Mouse (Mus musculus) thymus, postnatal 36 days (tissue): ENCODE data around the gene Dach1.

Experiments used
- DNase-seq, 2 experiments: peaks; one replicate each; pipeline ENCODE4 v3.0.0; 2022; ENCODE audit warnings: mixed read lengths in 2 of 2

Dach1 gene

DNA sequence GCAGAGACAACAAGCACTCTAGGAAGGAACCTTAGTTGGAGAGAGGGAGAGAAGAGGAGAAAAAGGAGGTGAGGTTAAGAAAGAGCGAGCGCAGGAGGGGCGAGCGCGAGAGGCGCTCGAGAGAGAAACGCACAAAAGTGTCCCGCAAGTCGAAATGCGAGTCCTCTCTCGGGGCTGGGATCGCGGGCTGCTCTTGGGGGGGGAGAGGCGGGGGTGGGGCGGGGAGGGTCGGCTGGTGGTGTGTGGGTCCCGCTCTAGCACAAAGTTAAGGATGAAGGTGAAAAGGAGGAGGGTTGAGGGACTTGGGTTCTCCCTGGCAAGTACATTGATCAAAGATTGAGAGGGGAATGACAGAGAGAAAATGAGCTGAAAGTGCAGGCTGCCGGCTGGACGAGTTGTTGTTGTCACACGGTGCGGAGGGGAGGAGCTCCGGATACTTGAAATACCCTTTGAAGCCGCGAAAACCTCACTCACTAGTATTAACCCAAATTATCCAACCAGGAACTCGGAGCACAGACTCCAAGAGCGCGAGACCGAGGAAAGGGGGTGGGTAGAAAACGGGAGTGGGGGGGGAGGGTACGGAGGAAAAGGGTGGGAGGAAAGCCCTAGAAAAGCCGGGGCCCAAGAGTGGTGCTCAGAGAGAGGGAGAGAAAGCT is at the start of gene Dach1:
Dach1 (minus strand) TSS at position 345 of the 656 bp plus-strand sequence.
- peak; percentile 5 to 6 for DNase-seq

DNA sequence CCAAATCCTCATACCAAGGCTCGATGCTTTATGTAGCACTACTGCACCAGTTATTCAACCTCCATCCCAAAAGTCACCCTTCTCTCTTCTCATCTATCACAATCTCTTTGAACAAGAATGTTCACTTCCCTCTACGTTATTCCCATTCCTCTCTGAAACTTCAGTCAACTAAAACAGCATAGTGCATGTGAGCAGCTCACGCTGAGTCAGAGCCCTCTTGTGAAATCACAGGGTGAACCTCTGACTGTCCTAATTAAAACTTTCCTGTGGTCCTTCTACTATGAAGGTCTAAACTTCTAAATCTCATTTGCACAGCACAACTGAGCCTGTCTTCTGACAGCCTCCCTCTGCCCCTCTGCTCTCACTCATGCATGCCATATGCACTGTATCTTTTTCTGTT is 30.5 kb upstream of the Dach1 start:
- no peak for DNase-seq

DNA sequence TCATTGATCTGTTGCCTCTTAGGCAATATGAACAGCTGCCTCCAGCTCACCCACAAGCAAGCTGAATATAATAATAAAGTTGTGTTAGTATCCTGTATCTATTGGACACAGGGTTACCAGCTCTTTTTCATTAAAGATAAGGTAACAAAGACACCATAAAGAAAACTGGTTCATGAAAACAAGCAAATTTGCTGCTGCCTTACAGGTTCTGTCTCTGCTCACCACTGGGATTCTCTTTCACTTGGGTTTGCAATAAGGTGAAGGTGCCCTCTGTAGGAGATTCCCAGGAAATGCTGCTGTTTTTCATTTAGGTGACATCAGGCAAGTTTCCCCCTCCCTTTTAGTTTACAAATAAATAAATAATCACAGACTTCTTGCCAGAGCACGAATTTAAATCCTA is 12.0 kb upstream of the Dach1 start:
- DNase-seq: no peak

DNA sequence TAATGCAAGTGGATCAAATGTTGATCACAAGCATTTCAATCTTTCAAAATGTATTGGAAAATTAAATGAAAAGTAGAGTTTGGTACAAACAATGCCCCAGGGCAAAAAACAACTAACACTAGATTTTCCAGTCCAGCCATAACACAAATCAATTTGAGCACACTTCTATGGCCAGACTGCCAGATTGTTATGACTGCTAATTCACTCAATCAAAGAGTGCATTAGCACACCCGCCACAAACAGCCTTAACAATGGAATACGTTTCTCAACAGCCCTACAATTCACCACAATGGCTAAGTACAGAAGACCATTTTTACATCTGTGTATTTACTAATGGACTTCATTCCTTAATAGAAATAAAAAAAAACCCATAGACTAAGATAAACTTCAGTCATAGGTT is 4.3 kb upstream of the Dach1 start:
- no peak for DNase-seq

DNA sequence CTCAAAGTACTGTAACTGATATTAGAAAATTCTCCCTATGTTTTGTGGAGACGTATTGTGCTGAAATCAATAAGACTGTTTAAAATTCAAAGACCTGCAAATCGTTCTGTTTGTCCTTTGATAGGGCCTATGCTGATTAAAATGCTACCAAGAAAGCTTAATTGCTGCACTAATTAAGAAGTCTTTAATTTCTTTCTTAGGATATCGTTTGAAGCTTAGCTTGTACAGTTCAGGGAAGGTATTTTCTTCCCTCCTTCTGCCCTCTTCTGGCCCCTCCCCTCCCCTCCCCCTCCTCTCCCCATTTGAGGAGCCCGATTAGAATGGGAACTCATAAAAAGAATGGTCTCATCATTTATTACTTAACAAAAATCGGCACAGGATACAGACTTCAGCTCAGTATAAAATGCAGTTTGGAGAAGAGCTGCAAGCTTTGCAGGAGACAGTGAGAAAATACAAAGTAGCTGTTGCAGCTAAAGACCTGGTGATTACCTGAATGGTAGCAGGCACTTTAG is 2.9 kb upstream of the Dach1 start:
- DNase-seq: no peak

DNA sequence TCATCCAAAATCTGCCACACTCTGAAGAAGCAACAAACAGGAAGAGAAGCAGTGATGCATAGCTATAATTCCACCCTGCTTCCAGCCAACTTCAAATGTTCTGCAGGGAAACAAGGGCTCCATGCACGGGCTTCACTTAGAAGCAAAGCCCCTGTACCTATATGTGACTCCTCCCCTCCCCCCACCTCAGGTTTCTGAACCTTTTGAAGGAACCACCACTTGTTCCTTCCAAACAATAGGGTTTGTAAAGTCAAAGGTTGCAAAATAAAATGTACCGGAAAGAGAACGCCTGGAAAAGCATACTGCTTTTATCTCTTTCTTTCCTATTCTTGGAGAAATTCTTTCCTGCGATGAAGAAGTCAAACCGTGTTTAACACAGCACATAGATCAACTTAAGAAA is 2.3 kb upstream of the Dach1 start:
- no peak for DNase-seq

DNA sequence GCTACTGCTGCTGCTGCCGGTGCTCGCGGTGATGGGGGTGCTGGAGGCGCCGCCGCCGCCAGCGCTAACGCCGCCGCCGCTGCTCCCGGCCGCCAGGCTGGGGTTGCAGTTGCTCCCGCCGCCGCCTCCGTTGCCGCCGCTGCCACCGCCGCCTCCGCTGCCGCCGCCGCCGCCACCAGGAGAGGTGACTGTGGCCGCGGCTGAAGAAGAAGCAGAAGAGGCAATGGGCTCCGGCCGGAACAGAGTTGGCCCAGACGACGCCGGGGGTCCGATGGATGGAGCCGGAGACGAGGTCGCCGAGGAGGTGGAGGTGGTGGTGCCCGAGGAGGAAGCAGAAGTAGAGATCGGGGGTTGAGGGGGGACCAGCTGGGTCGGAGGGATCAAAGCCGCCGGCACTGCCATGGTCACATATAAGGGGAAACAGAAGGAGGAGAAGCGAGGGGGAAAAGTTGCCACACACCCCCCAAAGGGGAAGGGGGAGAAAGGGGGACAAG is 610 bp downstream of the Dach1 start:
- peak; percentile 18 to 23 for DNase-seq

DNA sequence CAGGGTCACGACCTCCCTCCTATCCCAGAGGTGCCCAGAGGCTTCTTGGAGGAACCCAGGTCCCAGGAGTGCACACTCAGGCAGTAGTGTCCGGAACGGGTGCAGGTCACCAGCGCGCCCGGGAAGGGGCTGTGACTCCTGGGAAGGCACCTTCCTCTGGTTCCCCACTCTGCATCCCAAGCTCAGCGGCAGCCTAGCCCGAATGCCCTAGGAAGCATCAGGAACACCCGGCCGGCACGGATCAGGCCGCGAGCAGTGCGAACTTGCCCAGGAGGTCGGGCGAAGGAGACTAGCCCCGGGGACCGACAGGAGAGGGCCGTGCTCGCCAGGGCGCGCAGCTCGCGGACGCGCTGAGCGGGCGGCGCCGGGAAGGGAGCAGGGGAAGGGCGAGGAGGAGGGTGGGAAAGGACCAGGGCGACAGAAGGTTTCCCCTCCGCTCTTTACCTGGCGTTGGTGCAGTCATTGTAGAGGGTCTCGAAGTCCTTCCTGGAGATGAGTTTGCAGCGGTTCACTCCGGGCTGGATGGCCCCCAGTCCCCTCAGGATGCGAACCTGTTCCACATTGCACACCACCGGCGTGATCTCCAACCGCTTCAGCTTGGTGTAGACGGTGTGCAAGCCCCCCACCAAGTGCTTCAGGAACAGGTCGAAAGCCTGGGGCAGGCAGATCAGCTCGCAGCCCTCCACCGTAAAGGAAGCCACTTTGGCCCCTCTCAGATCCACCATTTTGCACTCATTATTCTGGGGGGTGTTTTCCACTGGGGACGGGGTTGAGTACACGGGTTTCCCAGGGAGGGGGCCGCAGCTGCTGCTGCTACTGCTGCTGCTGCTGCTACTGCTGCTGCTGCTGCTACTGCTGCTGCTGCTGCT is 1.3 kb downstream of the Dach1 start:
- DNase-seq: peak; percentile 6 to 9

DNA sequence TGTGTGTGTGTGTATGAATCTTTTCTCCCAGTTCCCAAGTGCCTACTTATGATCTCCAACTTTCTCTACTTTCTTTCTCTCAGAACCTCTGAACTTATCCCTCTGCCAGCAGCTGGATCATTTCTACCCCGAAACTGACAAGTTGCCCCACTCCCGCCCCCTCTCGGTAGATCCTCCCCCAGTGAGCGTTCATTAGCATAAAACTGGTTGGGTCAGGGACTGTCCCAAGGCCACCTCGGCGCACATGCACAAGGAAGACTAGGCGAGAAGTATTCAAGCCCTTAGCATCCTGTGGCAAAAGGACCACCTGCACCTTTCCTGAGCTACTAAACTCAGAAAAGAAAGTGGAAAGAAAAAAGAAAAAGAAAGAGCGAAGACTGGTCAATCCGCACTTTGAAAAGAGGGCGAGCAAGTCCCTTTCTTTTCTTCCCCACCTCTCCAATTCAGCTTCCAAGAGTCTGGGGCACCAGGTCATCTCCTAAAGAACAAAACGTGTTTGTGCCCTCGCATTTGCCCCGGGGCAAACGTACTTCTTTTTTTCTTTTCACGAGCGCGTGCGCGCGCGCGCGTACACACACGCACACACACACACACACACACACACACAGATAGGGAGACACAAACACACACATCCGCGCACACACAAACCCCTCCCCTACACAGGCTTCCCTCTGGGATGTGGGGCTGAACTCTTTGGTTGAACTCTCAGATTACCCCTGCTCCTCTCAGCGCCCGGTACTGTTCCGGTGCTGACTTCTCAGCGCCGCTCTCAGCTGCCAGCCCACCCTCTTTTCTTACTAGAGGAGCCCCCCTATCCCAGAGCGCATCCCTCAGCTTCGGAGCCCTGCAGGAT is 2.2 kb downstream of the Dach1 start:
- DNase-seq: peak; percentile 4 to 5

DNA sequence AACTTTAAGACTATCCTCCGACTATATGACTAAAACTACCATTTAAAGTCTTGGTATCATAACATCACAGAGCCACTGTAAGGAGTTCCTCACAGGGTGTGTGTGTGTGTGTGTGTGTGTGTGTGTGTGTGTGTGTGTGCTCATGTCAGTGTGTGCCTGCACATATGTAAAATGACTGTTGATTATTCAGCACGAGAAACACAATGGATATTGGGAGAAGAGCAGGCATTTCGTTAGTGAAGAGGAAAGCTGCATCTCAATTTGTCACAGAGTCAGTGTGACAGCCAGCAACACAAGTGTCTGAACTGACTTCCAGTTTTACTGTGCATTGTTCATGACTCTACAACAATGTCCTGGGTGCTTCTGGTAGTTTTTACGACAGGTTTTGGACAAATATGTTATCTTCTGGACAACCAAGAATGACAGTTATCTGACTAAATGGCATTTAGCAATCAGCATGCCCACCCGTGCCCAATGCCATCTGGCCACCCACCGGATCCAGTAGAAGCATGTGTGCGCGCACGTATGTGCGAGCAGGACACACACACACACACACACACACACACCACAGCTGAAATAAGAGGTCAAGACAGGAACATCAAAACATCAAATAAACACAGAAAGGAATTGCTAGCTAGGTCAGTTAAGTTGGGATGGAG is 3.1 kb downstream of the Dach1 start:
- DNase-seq: no peak

DNA sequence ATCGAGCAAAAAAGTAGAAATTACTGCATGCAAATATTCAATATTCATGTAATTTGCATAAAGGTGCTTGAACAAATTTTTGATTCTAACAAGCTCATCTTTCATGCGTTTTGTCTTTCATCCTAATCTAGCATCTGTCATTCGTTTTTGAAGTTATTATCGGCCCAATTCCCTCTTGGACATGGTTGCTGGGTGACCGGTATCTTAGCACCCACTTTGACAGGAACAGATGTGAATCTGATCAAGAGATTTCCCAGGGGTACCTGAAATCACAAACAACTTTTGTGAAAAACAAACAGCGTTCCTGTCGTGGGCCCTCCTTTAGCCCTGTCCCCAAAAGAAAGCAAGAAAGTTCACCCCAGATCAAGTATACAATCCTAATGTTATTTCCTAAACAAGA is 12.8 kb downstream of the Dach1 start:
- no peak for DNase-seq

DNA sequence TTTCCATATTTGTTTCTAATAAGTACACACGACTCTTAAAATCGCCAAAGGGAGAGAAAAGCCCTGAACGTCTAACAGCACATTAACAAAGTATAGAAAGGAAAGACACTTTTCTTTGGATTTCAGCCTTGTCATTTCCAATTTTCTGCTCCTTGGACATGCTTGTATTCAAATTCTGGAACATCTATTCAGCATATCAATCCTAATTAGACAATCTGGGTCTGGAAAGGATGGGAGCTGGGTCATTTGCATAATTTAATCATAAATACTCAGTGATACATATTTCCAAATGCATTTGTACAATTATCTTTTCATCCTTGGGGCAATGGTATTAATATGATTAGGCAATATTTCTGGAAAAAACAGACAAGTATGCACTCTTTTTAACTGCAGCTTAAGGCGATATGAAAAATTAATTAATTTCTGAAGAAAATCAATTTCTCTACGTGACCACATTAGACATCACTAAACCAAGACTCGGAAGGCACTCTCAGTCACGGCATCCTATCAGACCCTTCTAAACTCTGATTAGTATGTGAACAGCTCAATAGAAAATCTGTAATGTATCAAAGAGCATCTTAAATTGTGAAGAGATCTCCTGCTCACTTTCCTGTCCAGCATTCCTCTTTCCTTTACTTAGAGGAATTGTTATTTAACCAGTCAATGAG is 13.7 kb downstream of the Dach1 start:
- no peak for DNase-seq

DNA sequence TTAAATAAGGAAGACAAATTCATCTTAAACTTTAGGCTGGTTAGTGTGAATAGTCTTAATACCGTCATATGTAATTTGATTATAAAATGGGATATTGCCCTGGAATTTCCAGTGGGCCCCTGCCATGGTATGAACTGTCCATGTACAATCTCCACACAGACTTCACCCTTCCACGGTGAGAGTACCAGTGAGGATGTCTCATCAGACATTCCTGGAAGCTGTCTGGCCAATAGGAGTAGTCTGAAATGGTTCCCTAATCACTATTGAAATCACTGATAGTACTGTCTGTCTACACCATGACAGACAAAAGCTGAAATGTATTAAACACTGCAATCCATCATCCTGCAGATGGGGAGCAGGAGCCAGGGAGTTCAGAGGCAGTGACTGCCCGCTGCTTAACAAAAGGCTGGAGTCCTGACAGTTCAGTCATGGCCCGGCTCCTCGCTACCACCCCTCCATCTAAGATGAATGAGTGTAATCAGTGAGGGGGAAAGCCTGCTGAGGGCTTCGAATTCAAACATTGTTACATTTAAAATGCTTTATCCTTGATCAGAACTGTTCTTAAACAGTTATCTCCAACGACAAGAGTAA is 14.6 kb downstream of the Dach1 start:
- no peak for DNase-seq

DNA sequence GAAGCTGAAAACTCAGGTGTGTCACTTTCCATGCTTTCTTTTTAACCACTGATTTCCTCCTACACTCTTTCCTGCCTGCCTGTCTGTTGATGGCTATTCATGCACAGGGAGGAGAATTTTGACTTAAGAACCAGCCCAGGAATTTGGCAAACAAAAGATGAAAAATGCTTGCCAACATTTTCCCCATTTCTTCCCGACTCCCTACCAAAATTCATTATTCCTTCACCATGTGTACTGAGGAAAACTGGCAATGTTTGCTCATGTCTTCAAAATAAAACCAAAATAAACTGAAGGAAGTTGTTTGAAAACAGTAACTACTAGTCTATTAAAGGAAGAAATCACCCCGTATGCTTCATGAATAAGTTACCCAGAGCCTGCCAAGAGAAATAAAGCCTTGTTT is 27.8 kb downstream of the Dach1 start:
- no peak for DNase-seq

DNA sequence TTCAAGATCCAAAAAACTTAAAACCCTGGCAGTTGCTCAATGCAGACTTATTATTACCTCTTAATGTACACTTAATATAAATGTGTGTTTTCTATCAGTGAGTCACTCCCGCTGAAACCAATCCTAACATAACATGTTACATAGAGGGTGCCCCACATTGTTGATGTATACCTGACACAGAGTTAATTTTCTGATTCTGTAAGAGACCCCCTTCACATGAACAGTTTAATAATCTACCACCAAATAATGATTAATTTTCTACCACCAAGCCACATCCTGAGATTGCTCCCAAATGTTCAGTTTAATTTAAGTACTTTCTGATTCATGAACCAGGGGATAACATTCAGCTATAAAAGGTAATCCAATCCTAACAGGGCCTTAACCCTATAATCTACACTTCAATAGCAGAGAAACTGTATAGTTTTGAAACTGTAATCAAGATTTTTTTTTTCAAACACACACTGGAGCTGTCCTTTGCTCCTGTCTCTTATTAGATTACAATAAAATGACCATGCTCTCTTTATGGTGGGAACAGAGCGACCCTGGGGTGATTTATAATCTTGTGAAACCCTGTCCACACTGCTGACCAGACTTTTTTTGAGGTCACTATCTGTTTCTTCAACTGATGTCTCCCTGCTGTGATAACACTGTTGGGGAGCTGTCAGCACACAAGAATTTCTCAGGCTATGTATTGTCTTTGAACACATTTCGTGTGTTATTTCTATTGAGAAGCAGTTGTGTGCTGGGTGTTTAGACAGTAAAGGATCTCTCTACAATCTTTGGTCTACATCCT is 30.5 kb downstream of the Dach1 start:
- no peak for DNase-seq

DNA sequence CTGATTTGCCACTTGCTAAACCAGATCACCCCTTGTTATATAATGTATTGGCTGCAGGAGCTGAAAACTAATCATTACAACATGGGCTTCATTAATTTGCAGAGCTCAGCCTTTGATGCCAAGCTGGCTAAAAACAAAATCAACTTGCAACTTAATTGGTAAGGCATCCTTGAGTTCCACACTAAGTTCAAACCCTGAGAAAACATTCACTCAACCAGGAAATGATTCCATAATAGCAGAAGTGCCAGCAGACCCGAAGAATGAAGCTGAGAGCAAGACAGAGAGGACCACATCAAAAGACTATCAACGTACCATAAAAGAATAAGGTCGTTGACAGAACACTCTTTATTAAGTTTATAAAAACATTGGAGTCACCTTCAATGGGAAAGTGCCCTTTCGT is 35.0 kb downstream of the Dach1 start:
- no peak for DNase-seq

DNA sequence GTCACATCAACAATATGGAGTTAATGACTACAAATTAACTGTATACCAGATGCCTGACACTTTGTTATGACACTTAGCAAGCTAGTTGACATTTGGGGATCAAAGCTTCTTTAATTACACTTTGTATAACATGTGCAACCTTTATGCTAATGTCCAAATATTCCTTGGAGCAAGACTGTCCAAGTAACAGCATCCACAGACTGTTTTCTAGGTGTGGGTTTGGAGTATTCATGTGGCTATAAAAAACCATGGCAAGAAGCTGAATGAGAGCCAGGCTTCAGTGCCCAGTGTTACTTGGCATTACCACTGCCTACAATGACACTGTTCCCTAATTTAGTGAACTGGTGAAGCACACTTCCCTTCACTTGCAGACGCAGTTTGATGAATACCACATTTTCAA is 46.5 kb downstream of the Dach1 start:
- DNase-seq: no peak

DNA sequence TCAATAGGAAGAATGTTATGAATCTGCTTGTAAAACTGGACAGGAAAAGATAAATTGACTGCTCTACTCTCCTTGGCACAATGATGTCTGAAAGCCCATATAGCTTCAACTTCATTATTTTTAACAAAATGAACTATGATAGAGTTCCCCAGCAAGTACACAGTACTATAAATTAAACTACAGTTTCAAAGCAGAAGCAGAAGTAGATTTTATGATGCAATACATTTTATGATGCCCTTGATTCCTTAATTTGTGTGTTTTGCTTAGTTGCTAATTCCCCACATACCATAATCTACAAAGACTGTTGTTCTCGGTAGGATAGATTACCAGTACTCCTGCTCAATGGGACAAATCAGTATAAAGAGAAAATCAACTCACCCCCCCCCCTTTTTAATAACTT is 52.9 kb downstream of the Dach1 start:
- DNase-seq: no peak

DNA sequence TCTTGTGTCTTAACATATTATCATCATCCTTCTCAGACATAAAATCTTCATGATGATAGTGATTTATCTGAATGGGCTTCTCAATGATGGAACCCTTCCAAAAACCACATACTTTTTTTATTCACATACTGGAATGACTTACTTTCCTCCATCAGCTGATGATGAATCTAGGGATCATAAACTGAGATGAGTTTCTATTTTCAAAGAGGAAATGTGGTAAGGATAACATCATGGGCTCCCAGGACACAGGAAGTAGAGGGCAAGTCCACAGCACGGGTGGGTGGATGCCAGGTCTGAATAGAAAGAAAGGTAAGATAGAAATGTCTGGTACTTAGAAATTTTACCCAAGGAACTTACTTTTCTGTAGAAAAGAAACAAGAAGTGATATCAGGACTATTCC is 56.5 kb downstream of the Dach1 start:
- DNase-seq: no peak

DNA sequence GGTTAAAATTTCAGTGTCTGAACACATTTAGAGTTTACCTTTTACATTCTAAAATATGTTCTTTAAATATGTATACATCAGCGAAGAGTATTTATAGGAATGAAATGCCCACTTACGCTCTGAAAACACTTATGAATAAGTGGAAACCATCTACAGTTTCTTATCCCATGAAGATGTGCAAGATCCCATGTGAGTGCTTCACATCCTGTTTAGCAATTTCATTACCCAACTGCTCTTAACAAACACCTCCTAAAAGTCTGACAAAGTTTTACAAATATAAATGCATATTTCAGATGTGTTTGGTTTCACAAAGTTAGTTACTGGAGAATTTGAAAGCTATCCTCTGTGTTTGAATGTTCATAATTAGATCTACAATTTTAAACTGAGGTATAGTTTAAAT is 59.6 kb downstream of the Dach1 start:
- no peak for DNase-seq

DNA sequence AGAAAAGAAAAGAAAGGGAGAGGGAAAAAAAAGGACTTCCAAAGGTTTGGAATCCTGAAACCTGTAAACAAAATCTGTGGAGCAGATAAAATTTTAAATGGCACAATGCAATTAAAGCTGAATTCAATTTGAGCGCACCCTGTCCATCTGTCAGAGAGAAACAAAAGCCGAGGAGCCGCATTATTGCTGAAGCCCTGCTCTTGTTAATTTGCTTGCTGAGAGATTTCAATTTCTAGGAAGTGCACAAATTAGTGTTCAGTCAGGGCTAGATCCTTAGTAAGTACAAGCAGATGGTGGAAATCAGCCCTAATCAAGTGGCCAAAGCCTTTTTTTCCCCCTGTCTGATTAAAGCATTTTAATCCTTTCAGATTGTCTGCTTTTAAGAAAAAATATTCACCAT is 60.8 kb downstream of the Dach1 start:
- DNase-seq: no peak
